Mouse (Mus musculus) skeletal muscle tissue, postnatal 0 days (tissue): ENCODE measurements around the gene Scn1b. TPM values are rescaled to one million over a fixed set of nuclear protein-coding genes. Genes with fewer than 3 reads are reported as not detected.

ENCODE experiments used
- polyA plus RNA-seq: library from polyadenylated mRNA; unstranded; fragments of >200 nt; fragmentation: Nextera tagmentation; extraction: Ambion mirVana; gene quantifications from 2 replicates; pipeline ENCODE4 v1.2.1, GENCODE M21; 2015

The Scn1b gene
- 18.3 and 21.0 TPM in 2 replicates for polyA plus RNA-seq

DNA sequence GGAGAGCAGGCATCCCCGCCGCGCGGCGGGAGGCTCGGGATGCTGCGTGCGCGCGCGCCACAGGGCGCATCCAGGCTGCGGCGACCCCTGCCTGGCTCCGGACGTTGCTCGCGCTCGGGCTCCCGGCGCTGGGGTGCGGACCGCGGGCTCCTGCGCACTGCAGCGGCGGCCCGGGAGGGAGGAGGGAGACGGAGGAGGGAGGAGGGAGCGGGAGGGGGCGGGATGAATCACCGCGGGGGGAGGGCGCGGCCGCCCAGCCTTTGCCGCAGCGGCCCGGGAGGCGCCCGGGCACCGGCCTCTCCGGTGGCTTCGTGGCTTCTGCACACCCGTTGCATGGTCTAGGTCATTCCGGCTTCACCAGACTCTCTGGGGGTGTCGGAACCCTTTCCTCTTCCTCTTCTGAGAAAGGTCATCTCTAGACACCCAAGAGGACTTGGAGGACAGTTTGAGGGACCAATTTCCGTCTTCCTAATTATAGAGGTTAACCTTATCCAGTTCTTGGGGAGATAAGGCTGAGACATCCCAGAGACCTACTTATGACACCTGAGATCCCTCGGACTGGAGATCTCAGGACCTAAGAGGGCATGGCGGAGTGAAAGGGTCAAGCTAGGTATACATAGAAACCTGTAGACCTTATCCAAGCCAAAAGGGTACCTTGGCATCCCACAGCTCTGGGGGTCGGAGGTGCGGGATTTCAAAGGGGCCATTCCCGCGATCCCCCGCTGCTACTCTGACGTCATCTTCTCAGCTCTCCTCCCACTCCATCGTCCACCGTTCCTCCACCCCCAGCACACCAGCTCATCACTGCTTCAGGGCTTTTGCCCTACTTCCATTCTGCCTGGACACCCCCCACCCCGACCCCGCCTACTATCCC is at the start of gene Scn1b:
TSS of gene Scn1b (minus strand) at position 153 of the 874 bp plus-strand sequence.

DNA sequence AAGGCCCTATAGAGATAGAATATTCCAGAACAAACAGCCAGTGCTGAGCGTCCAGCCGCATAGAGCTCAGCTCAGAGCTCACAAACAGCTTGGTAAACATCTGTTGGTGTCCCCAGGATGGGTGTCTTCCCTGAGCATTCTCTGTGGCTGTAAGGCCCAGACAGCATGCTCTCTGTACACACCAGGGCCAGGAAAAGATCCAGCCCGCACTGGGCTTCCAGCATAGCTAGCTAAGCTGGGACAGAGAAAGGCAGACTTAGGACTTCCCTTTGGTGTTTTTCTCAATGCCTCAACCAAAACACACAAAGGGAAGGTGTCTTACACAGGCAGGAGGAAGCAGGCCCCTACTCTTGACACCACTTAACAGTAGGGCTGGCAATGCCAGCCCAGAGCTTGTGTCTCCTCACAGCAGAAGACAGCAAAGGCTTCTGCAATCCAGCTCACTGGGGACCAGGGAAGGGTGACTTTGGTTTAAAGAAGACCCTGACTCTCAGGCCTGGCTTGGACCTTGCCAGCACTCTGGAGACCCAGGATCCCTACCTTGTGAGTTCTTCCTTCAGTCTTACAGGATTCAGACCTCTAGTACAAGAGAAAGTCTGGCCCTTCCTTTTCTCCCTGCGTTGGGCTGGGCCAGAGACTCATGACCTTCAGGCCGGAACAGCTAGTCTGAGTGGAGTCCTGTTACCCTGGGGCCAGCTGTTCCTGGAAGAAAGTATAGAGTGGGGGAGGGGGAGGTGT is 28.7 kb upstream of the Scn1b start, which contains the start of gene Gramd1a:
TSS of gene Gramd1a (minus strand) at position 601 of the 738 bp plus-strand sequence.

DNA sequence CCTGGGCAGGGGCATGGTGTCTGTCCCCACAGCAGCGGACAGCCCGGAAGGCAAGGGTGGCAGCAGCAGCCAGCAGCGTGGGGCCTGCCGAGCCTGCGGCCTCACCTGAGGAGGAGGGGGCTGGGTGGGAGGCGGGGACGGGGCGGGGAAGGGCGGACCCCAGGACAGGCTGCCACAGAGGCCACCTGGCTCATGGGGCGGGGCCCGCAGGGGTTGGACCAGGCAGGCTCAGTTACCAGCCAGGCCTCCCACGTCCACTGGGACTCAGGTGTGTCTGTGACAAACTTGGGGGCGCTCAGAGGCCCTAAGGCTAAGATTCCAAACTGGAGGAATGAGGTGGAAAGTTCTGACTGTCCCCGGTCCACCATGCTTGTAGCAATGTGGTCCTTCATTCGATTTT is 11.6 kb downstream of the Scn1b start, which contains the start of gene Hpn:
TSS of gene Hpn (minus strand) at position 109 of the 400 bp plus-strand sequence.

DNA sequence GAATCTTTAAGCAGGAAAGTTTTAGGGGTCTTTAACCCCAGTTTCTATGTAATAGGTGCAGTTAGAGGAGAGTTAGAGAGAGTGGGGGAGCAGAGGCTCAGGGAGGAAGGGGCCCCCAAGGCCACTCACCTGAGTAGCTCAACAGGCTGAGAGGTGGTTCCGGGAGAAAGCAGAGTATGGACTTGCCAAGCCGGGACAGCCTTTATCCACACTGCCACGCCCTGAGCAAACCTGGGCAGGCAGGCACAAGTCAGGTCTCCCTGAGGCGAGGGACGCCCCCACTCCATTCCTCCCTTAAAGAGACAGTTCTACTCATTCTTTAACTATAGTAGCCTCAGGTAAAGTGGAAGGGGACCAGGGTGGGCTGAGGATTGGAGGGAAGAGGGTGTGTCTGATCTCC is 50.3 kb downstream of the Scn1b start, which contains the start of gene Fxyd3:
TSS of gene Fxyd3 (minus strand) at position 213 of the 400 bp plus-strand sequence.

Other genes with a start within 250 kb of the Scn1b start
- 0.24 and 0.33 TPM in 2 replicates for gene Cd22, start 246.7 kb downstream of the Scn1b start, polyA plus RNA-seq
- 2.2 and 2.4 TPM in 2 replicates for gene Mag, start 212.1 kb downstream of the Scn1b start, polyA plus RNA-seq
- gene Hamp2, start 202.3 kb downstream of the Scn1b start, polyA plus RNA-seq: not detected in 2 replicates
- gene Hamp, start 183.0 kb downstream of the Scn1b start, polyA plus RNA-seq: not detected in 2 replicates
- 13.5 and 15.2 TPM in 2 replicates for gene Usf2, start 170.2 kb downstream of the Scn1b start, polyA plus RNA-seq
- 0.73 and 1.8 TPM in 2 replicates for gene Lsr, start 153.5 kb downstream of the Scn1b start, polyA plus RNA-seq
- gene Fam187b, start 153.2 kb downstream of the Scn1b start, polyA plus RNA-seq: 0.22 TPM in 1 of 2 replicates, not detected in the other
- 33.4 and 46.8 TPM in 2 replicates for gene Fxyd5, start 84.5 kb downstream of the Scn1b start, polyA plus RNA-seq
- 1.5 and 2.8 TPM in 2 replicates for gene Fxyd7, start 75.5 kb downstream of the Scn1b start, polyA plus RNA-seq
- 981 and 1,160 TPM in 2 replicates for gene Fxyd1, start 69.8 kb downstream of the Scn1b start, polyA plus RNA-seq
- 1.1 and 1.3 TPM in 2 replicates for gene Lgi4, start 67.7 kb downstream of the Scn1b start, polyA plus RNA-seq
- 0.87 and 5.7 TPM in 2 replicates for gene Fxyd3, start 50.3 kb downstream of the Scn1b start, polyA plus RNA-seq
- 0.83 and 1.2 TPM in 2 replicates for gene Hpn, start 11.7 kb downstream of the Scn1b start, polyA plus RNA-seq
- gene Gramd1a, start 28.9 kb upstream of the Scn1b start, polyA plus RNA-seq: 31.3 TPM in 2 replicates
- gene Scgb2b2, start 163.5 kb upstream of the Scn1b start, polyA plus RNA-seq: not detected in 2 replicates
- gene Scgb1b2, start 164.8 kb upstream of the Scn1b start, polyA plus RNA-seq: not detected in 2 replicates
- gene Scgb2b3, start 235.1 kb upstream of the Scn1b start, polyA plus RNA-seq: not detected in 2 replicates
- gene Scgb1b3, start 248.6 kb upstream of the Scn1b start, polyA plus RNA-seq: not detected in 2 replicates